Mouse (Mus musculus): ENCODE measurements around the gene Rbfox2.

- TF ChIP-seq POLR2A (IDR thresholded peaks at IDR 0.05; ENCODE audit: borderline replicate concordance, insufficient read depth, low read length) (no peak), CTCF (IDR thresholded peaks at IDR 0.05; ENCODE audit: borderline replicate concordance, insufficient read depth, low read depth, low read length) (no peak; the same call in 1 of the 2 replicates)
Measured at GRCm38 (mm10) chr15:77276838-77277725, 29.7 kb downstream of the Rbfox2 start.

Measured in cerebellum, adult 2 months (tissue).